Mouse (Mus musculus): ENCODE data around the gene Cox5a. TPM values are rescaled to one million over a fixed set of nuclear protein-coding genes. Genes with fewer than 3 reads are reported as not detected.
A peak's percentile ranks its signal among the peaks of the same experiment; 100 is the strongest.

The Cox5a gene
- polyA plus RNA-seq (2015; fragmentation: Nextera tagmentation; extraction: Ambion mirVana), result 266 and 275 TPM in 2 replicates

GRCm38 (mm10) chr9:57521056-57521911 lies at the start of gene Cox5a:
Gene Cox5a, plus strand, starts transcription at chr9:57521274.
- ATAC-seq (ENCODE audit: low read depth), result peak; percentile 99
- no peaks in the 10 kb centered on the region for H3K36me3 ChIP-seq (ENCODE audit: control insufficient read depth, insufficient read depth)
- peak within 1 kb of the TSS; percentile 97 for H3K27ac ChIP-seq (ENCODE audit: low read length)
- peaks cover 33% of the 10 kb centered on the region for H3K4me1 ChIP-seq (ENCODE audit: control insufficient read depth, low read depth, low read length)
- peak within 1 kb of the TSS; percentile 97 for H3K9ac ChIP-seq (ENCODE audit: low read depth, low read length)
- peak within 1 kb of the TSS; percentile 97 for H3K4me3 ChIP-seq (ENCODE audit: low read depth, low read length)
- peak within 1 kb of the TSS; percentile 93 for H3K4me2 ChIP-seq (ENCODE audit: low read depth, low read length)
- no peaks in the 10 kb centered on the region for H3K9me3 ChIP-seq (replicated peaks; ENCODE audit: control insufficient read depth, low read length)
- H3K27me3 ChIP-seq (ENCODE audit: control insufficient read depth, insufficient read depth, low read depth, low read length), result no peaks in the 10 kb centered on the region
- under 1% methylated on average over 94 of the region's 95 CpGs for WGBS (ENCODE audit: insufficient replicate concordance)

GRCm38 (mm10) chr9:57485774-57486173 lies 35.3 kb upstream of the Cox5a start:
- WGBS (ENCODE audit: insufficient replicate concordance), result 13% methylated on average over 7 of the region's 7 CpGs
- no peak overlapping the region for H3K4me3 ChIP-seq (ENCODE audit: low read depth, low read length)
- no peak overlapping the region for H3K9ac ChIP-seq (ENCODE audit: low read depth, low read length)
- H3K27me3 ChIP-seq (ENCODE audit: control insufficient read depth, insufficient read depth, low read depth, low read length), result no peaks in the 10 kb centered on the region
- no peaks in the 10 kb centered on the region for H3K36me3 ChIP-seq (ENCODE audit: control insufficient read depth, insufficient read depth)
- ATAC-seq (ENCODE audit: low read depth), result no peak
- no peaks in the 10 kb centered on the region; the same call in 1 of the 2 replicates for H3K9me3 ChIP-seq (replicated peaks; ENCODE audit: control insufficient read depth, low read length)
- H3K4me1 ChIP-seq (ENCODE audit: control insufficient read depth, low read depth, low read length), result no peaks in the 10 kb centered on the region
- no peak overlapping the region for H3K27ac ChIP-seq (ENCODE audit: low read length)
- no peak overlapping the region for H3K4me2 ChIP-seq (ENCODE audit: low read depth, low read length)

GRCm38 (mm10) chr9:57487807-57488206 lies 33.3 kb upstream of the Cox5a start:
- no peaks in the 10 kb centered on the region for H3K36me3 ChIP-seq (ENCODE audit: control insufficient read depth, insufficient read depth)
- H3K4me2 ChIP-seq (ENCODE audit: low read depth, low read length), result no peak overlapping the region
- no peaks in the 10 kb centered on the region for H3K4me1 ChIP-seq (ENCODE audit: control insufficient read depth, low read depth, low read length)
- H3K9ac ChIP-seq (ENCODE audit: low read depth, low read length), result no peak overlapping the region
- no peak overlapping the region for H3K27ac ChIP-seq (ENCODE audit: low read length)
- H3K27me3 ChIP-seq (ENCODE audit: control insufficient read depth, insufficient read depth, low read depth, low read length), result no peaks in the 10 kb centered on the region; the same call in 1 of the 2 replicates
- 52% methylated on average over 7 of the region's 7 CpGs for WGBS (ENCODE audit: insufficient replicate concordance)
- H3K9me3 ChIP-seq (replicated peaks; ENCODE audit: control insufficient read depth, low read length), result no peaks in the 10 kb centered on the region; the same call in 1 of the 2 replicates
- ATAC-seq (ENCODE audit: low read depth), result no peak
- no peak overlapping the region for H3K4me3 ChIP-seq (ENCODE audit: low read depth, low read length)

GRCm38 (mm10) chr9:57493532-57493931 lies 27.5 kb upstream of the Cox5a start:
- H3K9ac ChIP-seq (ENCODE audit: low read depth, low read length), result no peak overlapping the region
- H3K36me3 ChIP-seq (ENCODE audit: control insufficient read depth, insufficient read depth), result no peaks in the 10 kb centered on the region
- H3K4me3 ChIP-seq (ENCODE audit: low read depth, low read length), result no peak overlapping the region
- no peaks in the 10 kb centered on the region; the same call in 1 of the 2 replicates for H3K27me3 ChIP-seq (ENCODE audit: control insufficient read depth, insufficient read depth, low read depth, low read length)
- H3K27ac ChIP-seq (ENCODE audit: low read length), result no peak overlapping the region
- H3K9me3 ChIP-seq (replicated peaks; ENCODE audit: control insufficient read depth, low read length), result no peaks in the 10 kb centered on the region; the same call in 1 of the 2 replicates
- H3K4me1 ChIP-seq (ENCODE audit: control insufficient read depth, low read depth, low read length), result no peaks in the 10 kb centered on the region
- H3K4me2 ChIP-seq (ENCODE audit: low read depth, low read length), result no peak overlapping the region
- ATAC-seq (ENCODE audit: low read depth), result no peak
- WGBS (ENCODE audit: insufficient replicate concordance), result 65% methylated on average over 2 of the region's 2 CpGs

- Histone ChIP-seq H3K4me1 (ENCODE audit: control insufficient read depth, low read depth, low read length) (no peaks in the 10 kb centered on the region), H3K27ac (ENCODE audit: low read length) (no peak overlapping the region), H3K27me3 (ENCODE audit: control insufficient read depth, insufficient read depth, low read depth, low read length) (peaks cover 7% of the 10 kb centered on the region), H3K4me2 (ENCODE audit: low read depth, low read length) (no peak overlapping the region), H3K36me3 (ENCODE audit: control insufficient read depth, insufficient read depth) (no peaks in the 10 kb centered on the region), H3K9ac (ENCODE audit: low read depth, low read length) (no peak overlapping the region), H3K4me3 (ENCODE audit: low read depth, low read length) (no peak overlapping the region), H3K9me3 (replicated peaks; ENCODE audit: control insufficient read depth, low read length) (no peaks in the 10 kb centered on the region; the same call in 1 of the 2 replicates)
- no peak for ATAC-seq (ENCODE audit: low read depth)
Measured at GRCm38 (mm10) chr9:57494970-57495369, 26.1 kb upstream of the Cox5a start.

- Histone ChIP-seq H3K4me3 (ENCODE audit: low read depth, low read length) (no peak overlapping the region), H3K27me3 (ENCODE audit: control insufficient read depth, insufficient read depth, low read depth, low read length) (peaks cover 30% of the 10 kb centered on the region), H3K27ac (ENCODE audit: low read length) (no peak overlapping the region), H3K9ac (ENCODE audit: low read depth, low read length) (no peak overlapping the region), H3K4me1 (ENCODE audit: control insufficient read depth, low read depth, low read length) (no peaks in the 10 kb centered on the region), H3K36me3 (ENCODE audit: control insufficient read depth, insufficient read depth) (no peaks in the 10 kb centered on the region), H3K4me2 (ENCODE audit: low read depth, low read length) (no peak overlapping the region), H3K9me3 (replicated peaks; ENCODE audit: control insufficient read depth, low read length) (no peaks in the 10 kb centered on the region)
- ATAC-seq (ENCODE audit: low read depth), result no peak
- WGBS (ENCODE audit: insufficient replicate concordance), result 53% methylated on average over 5 of the region's 5 CpGs
Measured at GRCm38 (mm10) chr9:57497236-57497635, 23.8 kb upstream of the Cox5a start.

- Histone ChIP-seq H3K9ac (ENCODE audit: low read depth, low read length) (no peak overlapping the region), H3K4me2 (ENCODE audit: low read depth, low read length) (no peak overlapping the region), H3K27me3 (ENCODE audit: control insufficient read depth, insufficient read depth, low read depth, low read length) (peaks cover 42% of the 10 kb centered on the region), H3K4me1 (ENCODE audit: control insufficient read depth, low read depth, low read length) (no peaks in the 10 kb centered on the region; the same call in 1 of the 2 replicates), H3K9me3 (replicated peaks; ENCODE audit: control insufficient read depth, low read length) (no peaks in the 10 kb centered on the region), H3K4me3 (ENCODE audit: low read depth, low read length) (no peak overlapping the region), H3K36me3 (ENCODE audit: control insufficient read depth, insufficient read depth) (no peaks in the 10 kb centered on the region), H3K27ac (ENCODE audit: low read length) (no peak overlapping the region)
- no peak for ATAC-seq (ENCODE audit: low read depth)
- WGBS (ENCODE audit: insufficient replicate concordance), result 44% methylated on average over 7 of the region's 7 CpGs
Measured at GRCm38 (mm10) chr9:57498536-57498935, 22.5 kb upstream of the Cox5a start.

GRCm38 (mm10) chr9:57501452-57501851 lies 19.6 kb upstream of the Cox5a start:
- H3K27ac ChIP-seq (ENCODE audit: low read length), result no peak overlapping the region
- H3K4me2 ChIP-seq (ENCODE audit: low read depth, low read length), result no peak overlapping the region
- no peaks in the 10 kb centered on the region for H3K9me3 ChIP-seq (replicated peaks; ENCODE audit: control insufficient read depth, low read length)
- no peak for ATAC-seq (ENCODE audit: low read depth)
- H3K27me3 ChIP-seq (ENCODE audit: control insufficient read depth, insufficient read depth, low read depth, low read length), result peaks cover 72% of the 10 kb centered on the region
- H3K4me1 ChIP-seq (ENCODE audit: control insufficient read depth, low read depth, low read length), result peaks cover 26% of the 10 kb centered on the region
- 15% methylated on average over 13 of the region's 13 CpGs for WGBS (ENCODE audit: insufficient replicate concordance)
- H3K9ac ChIP-seq (ENCODE audit: low read depth, low read length), result no peak overlapping the region
- H3K36me3 ChIP-seq (ENCODE audit: control insufficient read depth, insufficient read depth), result no peaks in the 10 kb centered on the region
- no peak overlapping the region for H3K4me3 ChIP-seq (ENCODE audit: low read depth, low read length)

- Histone ChIP-seq H3K27me3 (ENCODE audit: control insufficient read depth, insufficient read depth, low read depth, low read length) (peaks cover 73% of the 10 kb centered on the region), H3K36me3 (ENCODE audit: control insufficient read depth, insufficient read depth) (no peaks in the 10 kb centered on the region), H3K27ac (ENCODE audit: low read length) (no peak overlapping the region), H3K4me1 (ENCODE audit: control insufficient read depth, low read depth, low read length) (peaks cover 29% of the 10 kb centered on the region), H3K4me2 (ENCODE audit: low read depth, low read length) (no peak overlapping the region), H3K9me3 (replicated peaks; ENCODE audit: control insufficient read depth, low read length) (no peaks in the 10 kb centered on the region), H3K9ac (ENCODE audit: low read depth, low read length) (no peak overlapping the region), H3K4me3 (ENCODE audit: low read depth, low read length) (no peak overlapping the region)
- no peak for ATAC-seq (ENCODE audit: low read depth)
- WGBS (ENCODE audit: insufficient replicate concordance), result 2% methylated on average over 20 of the region's 20 CpGs
Measured at GRCm38 (mm10) chr9:57501861-57502260, 19.2 kb upstream of the Cox5a start.

Measured in liver, embryonic 16.5 days (tissue).